Mouse (Mus musculus) MEL (cell line): ENCODE data around the gene Cdc42bpa. TPM values are rescaled to one million over a fixed set of nuclear protein-coding genes. Genes with fewer than 3 reads are reported as not detected.
A peak's percentile ranks its signal among the peaks of the same experiment; 100 is the strongest.

Experiments
- DNase-seq: peaks from one replicate; pipeline ENCODE4 v3.0.0; 2011; ENCODE audit warnings: low read depth, low spot score
- H3K27ac ChIP-seq: 2 replicates; pipeline ENCODE4 v1.5.1; 2012; ENCODE audit warnings: low read depth, mild to moderate bottlenecking, control low read depth, low read length, moderate library complexity; ENCODE audit not compliant: control insufficient read depth
- H3K27me3 ChIP-seq, 2 experiments: fragments of 150-350 bp in 1 of 2; sonication (generic) in 1 of 2; 2 replicates each; pipeline ENCODE4 v1.6.1; 2012; ENCODE audit warnings: low read length in 2 of 2, mild to moderate bottlenecking in 2 of 2, improper control_type of control experiment in 1 of 2, moderate library complexity in 1 of 2; ENCODE audit not compliant: insufficient read depth in 2 of 2, control insufficient read depth in 1 of 2
- H3K36me3 ChIP-seq, 2 experiments: 2 replicates each; pipeline ENCODE4 v1.6.1; 2012 to 2014; ENCODE audit warnings: low read length in 2 of 2, improper control_type of control experiment in 1 of 2, inconsistent platforms in 1 of 2, mild to moderate bottlenecking in 1 of 2; ENCODE audit not compliant: insufficient read depth in 2 of 2, control insufficient read depth in 1 of 2
- H3K4me1 ChIP-seq, 2 experiments: fragments of 150-350 bp in 1 of 2; sonication (generic) in 1 of 2; 2 replicates each; pipeline ENCODE4 v1.6.1; 2012; ENCODE audit warnings: low read length in 2 of 2, improper control_type of control experiment in 1 of 2, mild to moderate bottlenecking in 1 of 2; ENCODE audit not compliant: insufficient read depth in 2 of 2, control insufficient read depth in 1 of 2
- H3K4me3 ChIP-seq, 2 experiments: fragments of 150-350 bp in 1 of 2; sonication (generic) in 1 of 2; 2 replicates each; pipeline ENCODE4 v1.5.1; 2012; ENCODE audit warnings: low read depth in 2 of 2, low read length in 2 of 2, mild to moderate bottlenecking in 2 of 2, moderate library complexity in 2 of 2, control low read depth in 1 of 2, improper control_type of control experiment in 1 of 2; ENCODE audit not compliant: control insufficient read depth in 1 of 2, insufficient read depth in 1 of 2
- H3K79me2 ChIP-seq: 2 replicates; pipeline ENCODE4 v1.6.1; 2012; ENCODE audit warnings: mild to moderate bottlenecking, low read length, moderate library complexity; ENCODE audit not compliant: control insufficient read depth, poor library complexity, insufficient read depth
- H3K9ac ChIP-seq: 2 replicates; pipeline ENCODE4 v1.6.1; 2012; ENCODE audit warnings: low read depth, mild to moderate bottlenecking, control low read depth, low read length, moderate library complexity; ENCODE audit not compliant: control insufficient read depth, poor library complexity, severe bottlenecking
- H3K9me3 ChIP-seq: fragments of 150-350 bp; sonication (generic); replicated peaks from 2 replicates; pipeline ENCODE4 v1.6.1; 2012; ENCODE audit warnings: mild to moderate bottlenecking, low read length, improper control_type of control experiment, moderate library complexity; ENCODE audit not compliant: insufficient read depth
- CHD1 ChIP-seq: IDR thresholded peaks from 2 replicates; pipeline ENCODE4 v1.6.1; 2012; ENCODE audit warnings: low read depth, mild to moderate bottlenecking, inconsistent platforms, low read length, improper control_type of control experiment
- E2F4 ChIP-seq: IDR thresholded peaks from 2 replicates; pipeline ENCODE4 v1.6.1; 2011; ENCODE audit warnings: low read depth, low read length, improper control_type of control experiment, borderline replicate concordance
- ELF1 ChIP-seq: IDR thresholded peaks from 2 replicates; pipeline ENCODE4 v1.6.1; 2014; ENCODE audit warnings: low read depth, mild to moderate bottlenecking, inconsistent platforms, low read length, improper control_type of control experiment, moderate library complexity
- EP300 ChIP-seq, 2 experiments: IDR thresholded peaks; 2 replicates each; pipeline ENCODE4 v1.6.1; 2011; ENCODE audit warnings: improper control_type of control experiment in 2 of 2, low read length in 2 of 2, low read depth in 1 of 2, mild to moderate bottlenecking in 1 of 2
- GABPA ChIP-seq: IDR thresholded peaks from 2 replicates; pipeline ENCODE4 v1.6.1; 2012; ENCODE audit warnings: low read depth, mild to moderate bottlenecking, inconsistent platforms, low read length, improper control_type of control experiment, moderate library complexity
- JUND ChIP-seq: IDR thresholded peaks from 2 replicates; pipeline ENCODE4 v1.6.1; 2011; ENCODE audit warnings: low read depth, mild to moderate bottlenecking, improper control_type of control experiment, low read length
- MYB ChIP-seq: IDR thresholded peaks from 2 replicates; pipeline ENCODE4 v1.6.1; 2011; ENCODE audit warnings: mild to moderate bottlenecking, low read depth, low read length, improper control_type of control experiment
- MYC ChIP-seq: IDR thresholded peaks from 2 replicates; pipeline ENCODE4 v1.6.1; 2011; ENCODE audit warnings: low read depth, mild to moderate bottlenecking, low read length, improper control_type of control experiment, moderate library complexity
- NRF1 ChIP-seq: IDR thresholded peaks from 2 replicates; pipeline ENCODE4 v1.6.1; 2014; ENCODE audit warnings: low read depth, mild to moderate bottlenecking, inconsistent platforms, low read length, improper control_type of control experiment, moderate library complexity; ENCODE audit not compliant: poor library complexity, insufficient read depth, severe bottlenecking
- RAD21 ChIP-seq: IDR thresholded peaks from 2 replicates; pipeline ENCODE4 v1.6.1; 2011; ENCODE audit warnings: mild to moderate bottlenecking, low read depth, low read length, improper control_type of control experiment
- SMC3 ChIP-seq: IDR thresholded peaks from 2 replicates; pipeline ENCODE4 v1.6.1; 2011; ENCODE audit warnings: low read depth, low read length, improper control_type of control experiment
- TAL1 ChIP-seq: IDR thresholded peaks from 2 replicates; pipeline ENCODE4 v1.6.1; 2012; ENCODE audit warnings: mild to moderate bottlenecking, inconsistent platforms, low read length, moderate library complexity, mixed read lengths
- TBP ChIP-seq: IDR thresholded peaks from 2 replicates; pipeline ENCODE4 v1.8.0; 2011; ENCODE audit warnings: low read depth, low read length, improper control_type of control experiment
- UBTF ChIP-seq: IDR thresholded peaks from 2 replicates; pipeline ENCODE4 v1.6.1; 2012; ENCODE audit warnings: low read depth, mild to moderate bottlenecking, inconsistent platforms, low read length, improper control_type of control experiment, moderate library complexity, borderline replicate concordance; ENCODE audit not compliant: insufficient read depth
- ZC3H11A ChIP-seq: IDR thresholded peaks from 2 replicates; pipeline ENCODE4 v1.6.1; 2012; ENCODE audit warnings: low read depth, mild to moderate bottlenecking, inconsistent platforms, low read length, improper control_type of control experiment
- ZKSCAN1 ChIP-seq: IDR thresholded peaks from 2 replicates; pipeline ENCODE4 v1.6.1; 2012; ENCODE audit warnings: low read depth, mild to moderate bottlenecking, inconsistent platforms, low read length, improper control_type of control experiment, moderate library complexity
- polyA plus RNA-seq, 2 experiments: library from polyadenylated mRNA; stranded (reverse) in 1 of 2; unstranded in 1 of 2; fragments of >175 nt in 1 of 2; fragments of >200 nt in 1 of 2; gene quantifications; 2 replicates each; pipeline versions ENCODE4 v1.2.1 to v1.2.4; 2012; ENCODE audit warnings: low replicate concordance in 2 of 2, low read depth in 1 of 2; ENCODE audit not compliant: insufficient read length in 2 of 2, insufficient read depth in 1 of 2, missing spikeins in 1 of 2
- total RNA-seq: library from RNA; depleted of rRNA; stranded (reverse); fragments of 300-350 nt; gene quantifications from 2 replicates; pipeline ENCODE4 v1.2.3, GENCODE M21; 2012

Gene Cdc42bpa
- total and polyA plus RNA-seq, 3 experiments: 7.7 to 14.6 TPM; not detected in 1

DNA sequence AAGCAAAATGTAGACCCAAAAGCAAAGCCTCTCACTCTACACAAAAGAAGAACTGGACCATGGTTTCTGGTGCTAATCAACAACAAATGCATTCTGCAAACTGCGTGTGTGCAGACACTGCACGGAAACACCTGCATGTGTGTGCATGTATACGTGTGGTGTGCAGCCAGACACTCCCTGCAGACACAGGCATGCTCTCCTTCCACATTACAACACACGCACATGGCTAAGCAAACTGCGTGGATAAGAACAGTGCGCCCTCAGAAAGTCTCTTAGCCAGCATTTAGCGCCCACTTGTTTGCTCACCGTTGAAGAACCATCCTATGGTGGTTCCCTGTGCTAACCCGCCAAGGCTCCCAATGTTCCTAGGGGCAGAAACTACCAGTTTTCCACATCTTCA is 233.8 kb downstream of the Cdc42bpa start:
- no peak overlapping the region for H3K4me3 ChIP-seq
- peaks cover 0 to 6% of the 10 kb centered on the region in 2 experiments; a peak in 1 of 4 replicates for H3K36me3 ChIP-seq
- no peak overlapping the region for H3K27ac ChIP-seq
- DNase-seq: no peak
- no peaks in the 10 kb centered on the region for H3K9me3 ChIP-seq
- H3K9ac ChIP-seq: no peak overlapping the region
- TF ChIP-seq ZKSCAN1 (no peak), RAD21 (no peak), JUND (no peak), TBP (no peak), ZC3H11A (no peak), EP300 (IDR thresholded peaks at IDR 0.05; ENCODE audit: low read depth in 1 of 2, low read length in 2 of 2) (no peak), MYC (no peak), CHD1 (no peak), NRF1 (no peak), UBTF (no peak), TAL1 (no peak)
- no peaks in the 10 kb centered on the region for H3K79me2 ChIP-seq
- H3K4me1 ChIP-seq: 0 out of 4 replicates have a peak, but pooled peaks cover 0 to 5% of the 10 kb centered on the region in 2 experiments
- peaks cover 3 to 8% of the 10 kb centered on the region in 2 experiments; a peak in 3 of 4 replicates for H3K27me3 ChIP-seq

DNA sequence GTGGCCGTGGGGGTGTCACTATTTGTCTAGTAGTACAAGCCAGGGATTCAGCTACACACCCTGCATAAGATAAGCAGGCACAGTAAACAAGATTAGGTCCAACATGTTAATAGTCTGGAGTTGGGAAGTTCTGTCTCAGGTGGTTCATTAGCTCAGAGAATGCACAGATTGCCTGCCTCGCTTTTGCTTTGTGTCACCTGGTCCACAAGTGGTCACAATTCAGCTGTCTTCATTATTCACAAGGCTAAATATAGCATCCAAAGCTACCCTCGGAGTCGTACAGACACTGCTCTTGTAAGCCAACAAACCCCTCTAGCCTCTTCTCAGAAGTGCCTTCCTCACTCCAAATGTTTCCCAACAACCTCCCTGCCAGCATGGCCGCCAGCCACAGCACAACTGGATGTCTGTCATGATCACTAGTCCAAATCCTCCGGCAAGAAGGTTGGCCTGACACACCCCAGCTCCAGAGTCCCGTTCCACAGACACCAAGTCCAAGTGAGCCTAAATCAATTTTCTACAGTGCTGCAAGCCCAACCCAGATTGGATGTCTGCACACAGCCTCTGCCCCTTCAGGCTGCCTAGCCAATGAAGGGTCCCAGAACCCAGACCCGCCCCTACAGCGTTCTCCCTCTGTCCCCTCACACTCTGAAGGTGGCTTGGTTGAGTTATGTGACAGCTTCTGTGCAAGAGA is 234.7 kb downstream of the Cdc42bpa start:
- Histone ChIP-seq H3K4me3 (peak overlapping the region; percentile 67 to 75), H3K9me3 (no peaks in the 10 kb centered on the region), H3K79me2 (no peaks in the 10 kb centered on the region), H3K36me3 (peaks cover 0 to 6% of the 10 kb centered on the region in 2 experiments; a peak in 1 of 4 replicates), H3K27ac (no peak overlapping the region), H3K4me1 (0 out of 4 replicates have a peak, but pooled peaks cover 0 to 5% of the 10 kb centered on the region in 2 experiments), H3K27me3 (peaks cover 3 to 7% of the 10 kb centered on the region in 2 experiments; a peak in 3 of 4 replicates), H3K9ac (peak overlapping the region; percentile 54)
- TF ChIP-seq TBP (no peak), ZC3H11A (no peak), GABPA (no peak), ELF1 (no peak), E2F4 (no peak), SMC3 (no peak), CHD1 (no peak), MYB (no peak)
- peak; percentile 72 for DNase-seq
